Mouse (Mus musculus) kidney, postnatal 0 days (tissue): Measurements from ENCODE around the gene Col8a2. TPM values are rescaled to one million over a fixed set of nuclear protein-coding genes. Genes with fewer than 3 reads are reported as not detected.

Experiments
- ATAC-seq: fragments of 200-750 bp; cut with Nextera tagmentation; replicated peaks from 2 replicates; pipeline ENCODE4 v1.8.0; 2017; ENCODE audit warnings: low read depth, moderate number of reproducible peaks, moderate TSS enrichment, moderate library complexity; ENCODE audit not compliant: low FRiP score
- DNase-seq: peaks from one replicate; pipeline ENCODE4 v3.0.0-alpha.2; 2016; ENCODE audit warnings: low spot score
- H3K27ac ChIP-seq: fragments of 300-500 bp; sonication (generic); 2 replicates; pipeline ENCODE4 v1.5.1; 2014; ENCODE audit warnings: mild to moderate bottlenecking
- H3K27me3 ChIP-seq: fragments of 300-500 bp; sonication (generic); 2 replicates; pipeline ENCODE4 v1.6.1; 2014; ENCODE audit warnings: low read length, mixed read lengths; ENCODE audit not compliant: insufficient read depth
- H3K36me3 ChIP-seq: fragments of 300-500 bp; sonication (generic); 2 replicates; pipeline ENCODE4 v1.6.1; 2014; ENCODE audit warnings: low read length, mixed read lengths; ENCODE audit not compliant: insufficient read depth
- H3K4me1 ChIP-seq: fragments of 300-500 bp; sonication (generic); replicated peaks from 2 replicates; pipeline ENCODE4 v1.6.1; 2014; ENCODE audit warnings: antibody characterized with exemption, low read length, mixed read lengths; ENCODE audit not compliant: insufficient read depth
- H3K4me2 ChIP-seq: fragments of 300-500 bp; sonication (generic); 2 replicates; pipeline ENCODE4 v1.6.1; 2014; ENCODE audit warnings: mild to moderate bottlenecking, low read length, moderate library complexity, mixed read lengths
- H3K4me3 ChIP-seq: fragments of 300-500 bp; sonication (generic); replicated peaks from 2 replicates; pipeline ENCODE4 v1.5.1; 2014; ENCODE audit warnings: low read depth, low read length
- H3K9ac ChIP-seq: fragments of 300-500 bp; sonication (generic); 2 replicates; pipeline ENCODE4 v1.6.1; 2014; ENCODE audit warnings: low read depth, low read length
- H3K9me3 ChIP-seq: fragments of 300-500 bp; sonication (generic); replicated peaks from 2 replicates; pipeline ENCODE4 v1.6.1; 2016; ENCODE audit warnings: low read length, inconsistent platforms, mixed read lengths
- CTCF ChIP-seq: IDR thresholded peaks from 2 replicates; pipeline ENCODE4 v1.5.1; 2016; ENCODE audit warnings: antibody characterized with exemption, low read depth, mild to moderate bottlenecking, moderate library complexity
- WGBS: fragments of 180-500 bp; shearing (Covaris S2); extraction: QIAGEN DNeasy Blood & Tissue Kit; methylation state at CpG from one replicate; pipeline ENCODE4 v1.1.7; 2014; 5-methylcytosine and 5-hydroxymethylcytosine counted together
- polyA plus RNA-seq: library from polyadenylated mRNA; unstranded; fragments of >200 nt; fragmentation: Nextera tagmentation; extraction: Ambion mirVana; gene quantifications from 2 replicates; pipeline ENCODE4 v1.2.1, GENCODE M21; 2015

The Col8a2 gene
- polyA plus RNA-seq: 7.9 and 8.1 TPM in 2 replicates

DNA sequence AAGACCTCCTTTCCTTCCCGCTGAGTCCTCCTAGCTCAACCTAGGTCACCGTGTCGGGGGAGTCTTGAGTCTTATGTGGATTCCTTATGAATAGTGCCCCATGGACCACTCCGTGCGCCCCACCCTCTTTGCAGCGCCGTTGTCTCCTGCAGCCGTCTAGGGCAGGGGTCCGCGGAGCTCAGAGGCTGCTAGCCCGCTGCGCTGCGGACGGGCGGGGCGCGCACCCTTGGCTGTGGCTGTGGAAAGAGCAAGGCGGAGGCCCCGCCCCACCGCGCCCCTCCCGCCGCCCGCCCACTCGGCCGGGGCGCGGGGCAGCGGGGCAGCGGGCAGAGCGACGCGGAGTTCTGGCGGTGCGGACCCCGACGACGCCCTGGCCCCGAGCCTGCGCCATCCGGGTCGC, at the start of gene Col8a2:
TSS of gene Col8a2 (plus strand) at position 302 of the 400 bp plus-strand sequence.
- DNase-seq: peak; percentile 44
- TF ChIP-seq CTCF: no peak
- Histone ChIP-seq H3K4me1 (peaks cover 15% of the 10 kb centered on the region; the same call in 1 of the 2 replicates), H3K27me3 (peaks cover 15% of the 10 kb centered on the region), H3K9ac (peak within 1 kb of the TSS; percentile 47), H3K36me3 (no peaks in the 10 kb centered on the region), H3K27ac (0 out of 2 replicates have a peak within 1 kb of the TSS, but pooled peaks have one; percentile 19), H3K4me3 (peak within 1 kb of the TSS; percentile 44), H3K4me2 (peak within 1 kb of the TSS; percentile 77), H3K9me3 (no peaks in the 10 kb centered on the region)
- 2% methylated on average over 19 of the region's 42 CpGs for whole genome bisulfite sequencing
- ATAC-seq: peak; percentile 44; the same call in 1 of the 2 replicates

DNA sequence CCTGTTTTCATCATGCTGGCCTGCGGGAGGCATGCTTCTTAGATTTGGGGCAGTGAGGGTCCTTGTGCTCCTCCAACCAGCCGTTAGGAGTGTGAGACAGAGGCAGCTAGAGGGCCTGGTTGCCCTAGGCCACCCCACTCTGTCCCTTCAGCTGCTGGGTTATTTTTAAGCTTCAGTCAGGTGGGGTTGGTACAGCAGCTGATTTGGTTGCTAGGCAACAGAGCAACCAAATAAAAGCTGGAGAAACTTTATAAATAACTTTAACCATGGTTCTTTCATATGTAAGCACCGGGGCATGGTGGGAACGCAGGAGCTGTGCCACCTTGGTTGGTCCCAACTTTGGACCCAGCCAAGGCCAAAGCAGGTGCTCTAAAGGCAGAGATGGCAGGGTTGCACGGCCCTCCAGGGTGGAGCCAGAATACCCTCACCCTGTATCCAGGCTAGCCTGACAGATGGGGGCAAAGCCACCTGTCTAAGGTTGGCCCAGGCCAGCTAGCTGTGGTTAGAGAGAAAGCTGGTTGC, 48.8 kb upstream of the Col8a2 start:
- DNase-seq: peak; percentile 24
- no peak; the same call in 1 of the 2 replicates for TF ChIP-seq CTCF
- H3K9ac ChIP-seq: no peak overlapping the region
- ATAC-seq: no peak
- H3K36me3 ChIP-seq: peaks cover 71% of the 10 kb centered on the region
- no peaks in the 10 kb centered on the region for H3K9me3 ChIP-seq
- H3K27ac ChIP-seq: no peak overlapping the region
- H3K4me3 ChIP-seq: no peak overlapping the region
- WGBS: 68% methylated on average over 5 of the region's 5 CpGs
- no peak overlapping the region for H3K4me2 ChIP-seq
- no peaks in the 10 kb centered on the region for H3K27me3 ChIP-seq
- H3K4me1 ChIP-seq: no peaks in the 10 kb centered on the region

- no peak overlapping the region for H3K4me3 ChIP-seq
- H3K9ac ChIP-seq: no peak overlapping the region
- H3K36me3 ChIP-seq: peaks cover 50% of the 10 kb centered on the region
- no peak overlapping the region for H3K4me2 ChIP-seq
- no peaks in the 10 kb centered on the region for H3K4me1 ChIP-seq
- no peak for TF ChIP-seq CTCF
- DNase-seq (no peak), ATAC-seq (no peak)
- no peaks in the 10 kb centered on the region for H3K27me3 ChIP-seq
- no peak overlapping the region for H3K27ac ChIP-seq
- H3K9me3 ChIP-seq: no peaks in the 10 kb centered on the region
- WGBS: 87% methylated on average over 13 of the region's 13 CpGs
These were observed 46.6 kb upstream of the Col8a2 start for GRCm38 (mm10) chr4:126239862-126240475.

GRCm38 (mm10) chr4:126241956-126242355, 44.6 kb upstream of the Col8a2 start:
- ATAC-seq: 0 out of 2 replicates have a peak, but pooled peaks have one; percentile 26
- 28% methylated on average over 9 of the region's 9 CpGs for WGBS
- Histone ChIP-seq H3K9ac (no peak overlapping the region), H3K36me3 (peaks cover 34% of the 10 kb centered on the region), H3K4me1 (no peaks in the 10 kb centered on the region), H3K27me3 (no peaks in the 10 kb centered on the region), H3K4me2 (no peak overlapping the region), H3K9me3 (no peaks in the 10 kb centered on the region), H3K27ac (no peak overlapping the region), H3K4me3 (no peak overlapping the region)
- no peak for TF ChIP-seq CTCF
- peak; percentile 32 for DNase-seq

DNA sequence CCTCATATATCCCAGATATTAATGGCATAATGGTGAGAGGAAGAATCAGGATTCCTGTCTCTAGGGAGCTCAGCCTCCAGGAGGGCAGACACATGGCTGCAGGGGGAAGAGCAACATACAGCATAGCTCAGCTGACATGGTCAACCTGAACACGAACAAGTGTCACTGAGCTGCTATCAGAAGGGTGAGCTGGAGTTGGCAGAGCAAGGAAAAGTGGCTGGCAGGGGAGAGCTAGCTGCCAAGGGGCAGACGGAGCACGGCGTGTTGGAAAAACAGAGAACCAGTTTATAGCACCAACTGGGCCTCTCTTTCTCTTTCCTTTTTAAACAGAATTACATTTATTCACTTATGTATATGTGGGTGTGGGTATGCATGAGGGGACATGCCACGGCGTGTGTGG, 44.1 kb upstream of the Col8a2 start:
- no peak for ATAC-seq

GRCm38 (mm10) chr4:126246202-126246889, 40.2 kb upstream of the Col8a2 start:
- no peak overlapping the region for H3K4me2 ChIP-seq
- no peak overlapping the region for H3K27ac ChIP-seq

More for the DNA sequence above, 44.1 kb upstream of the Col8a2 start:
- peaks cover 32% of the 10 kb centered on the region for H3K36me3 ChIP-seq
- no peak overlapping the region for H3K9ac ChIP-seq
- no peak for TF ChIP-seq CTCF
- no peak for DNase-seq
- no peaks in the 10 kb centered on the region for H3K27me3 ChIP-seq
- H3K4me1 ChIP-seq: no peaks in the 10 kb centered on the region
- no peak overlapping the region for H3K4me2 ChIP-seq
- no peak overlapping the region for H3K27ac ChIP-seq
- 81% methylated on average over 6 of the region's 6 CpGs for WGBS
- H3K9me3 ChIP-seq: no peaks in the 10 kb centered on the region
- H3K4me3 ChIP-seq: no peak overlapping the region

More at GRCm38 (mm10) chr4:126246202-126246889, 40.2 kb upstream of the Col8a2 start:
- Histone ChIP-seq H3K36me3 (peaks cover 8% of the 10 kb centered on the region; the same call in 1 of the 2 replicates), H3K9me3 (no peaks in the 10 kb centered on the region), H3K4me1 (peaks cover 6% of the 10 kb centered on the region; the same call in 1 of the 2 replicates), H3K27me3 (no peaks in the 10 kb centered on the region), H3K4me3 (no peak overlapping the region), H3K9ac (no peak overlapping the region)
- 75% methylated on average over 13 of the region's 13 CpGs for WGBS
- ATAC-seq (no peak), DNase-seq (no peak)
- TF ChIP-seq CTCF: no peak
